Mouse (Mus musculus): Measurements from ENCODE around the gene Safb2.

DNA sequence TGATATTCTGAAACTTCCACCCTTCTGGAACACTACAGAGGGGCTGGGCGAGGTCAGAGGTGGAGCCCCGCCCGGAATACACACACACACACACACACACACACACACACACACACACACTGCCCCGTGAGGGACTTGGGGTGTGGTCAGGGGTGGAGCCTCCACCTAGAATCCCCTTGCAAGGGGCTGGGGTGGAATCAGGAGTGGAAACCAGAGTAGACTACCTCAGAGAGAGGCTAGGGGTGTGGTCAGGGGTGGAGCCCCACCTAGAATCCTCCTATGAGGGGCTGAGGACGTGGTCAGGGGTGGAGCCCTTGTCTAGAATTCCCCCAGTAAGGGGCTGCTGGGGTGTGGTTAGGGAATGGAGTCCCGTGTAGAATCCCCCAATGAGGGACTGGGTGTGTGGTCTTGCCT lies 43.8 kb downstream of the Safb2 start:
- TF ChIP-seq CTCF (IDR thresholded peaks at IDR 0.05; ENCODE audit: extremely low read depth, insufficient read length, insufficient replicate concordance, low read depth, low read length) (no peak), POLR2A (IDR thresholded peaks at IDR 0.05; ENCODE audit: low read depth, low read length) (no peak)
